Mouse (Mus musculus) small intestine, adult 2 months (tissue): ENCODE measurements around the gene Fndc4. TPM values are rescaled to one million over a fixed set of nuclear protein-coding genes. Genes with fewer than 3 reads are reported as not detected.

Experiments used
- H3K27ac ChIP-seq: fragments of 200-500 bp; 2 replicates; pipeline ENCODE4 v1.5.1; 2012; ENCODE audit warnings: low read depth, low read length, control low read depth, inconsistent platforms; ENCODE audit not compliant: insufficient read depth
- H3K27me3 ChIP-seq: fragments of 200-500 bp; 2 replicates; pipeline ENCODE4 v1.6.1; 2012; ENCODE audit warnings: mild to moderate bottlenecking, moderate library complexity, low read length, inconsistent platforms; ENCODE audit not compliant: control insufficient read depth, insufficient read depth
- H3K36me3 ChIP-seq: fragments of 200-500 bp; 2 replicates; pipeline ENCODE4 v1.6.1; 2012; ENCODE audit warnings: mild to moderate bottlenecking, low read length, control low read depth, inconsistent platforms; ENCODE audit not compliant: control insufficient read depth, insufficient read depth
- H3K4me1 ChIP-seq: fragments of 200-500 bp; 2 replicates; pipeline ENCODE4 v1.6.1; 2012; ENCODE audit warnings: low read length, inconsistent platforms, mixed read lengths; ENCODE audit not compliant: control insufficient read depth, insufficient read depth, insufficient read length
- H3K4me3 ChIP-seq: fragments of 200-500 bp; 2 replicates; pipeline ENCODE4 v1.5.1; 2012; ENCODE audit warnings: low read depth, mild to moderate bottlenecking, control low read depth, inconsistent platforms, low read length, moderate library complexity
- CTCF ChIP-seq: fragments of 200-500 bp; IDR thresholded peaks from 2 replicates; pipeline ENCODE4 v1.5.1; 2012; ENCODE audit warnings: low read depth, mild to moderate bottlenecking, control low read depth, inconsistent platforms, low read length, moderate library complexity, mixed read lengths; ENCODE audit not compliant: insufficient replicate concordance, insufficient read length; ENCODE audit errors: extremely low read depth
- POLR2A ChIP-seq: fragments of 200-500 bp; IDR thresholded peaks from 2 replicates; pipeline ENCODE4 v1.6.1; 2012; ENCODE audit warnings: low read depth, mild to moderate bottlenecking, control low read depth, inconsistent platforms, low read length, moderate library complexity
- WGBS: fragments of 180-500 bp; shearing (Covaris S2); methylation state at CpG from one replicate; pipeline ENCODE4 v1.1.7; 2018; 5-methylcytosine and 5-hydroxymethylcytosine counted together
- polyA plus RNA-seq: library from polyadenylated mRNA; depleted of rRNA; stranded (reverse); fragments of >200 nt; gene quantifications from 2 replicates; pipeline ENCODE4 v1.2.3, GENCODE M21; 2012; rRNA removed

Gene Fndc4
- polyA plus RNA-seq, 1 experiment = 1.7 TPM

GRCm38 (mm10) chr5:31252151-31252550, 43.7 kb downstream of the Fndc4 start:
- Histone ChIP-seq H3K4me1 (peaks cover 14% of the 10 kb centered on the region), H3K36me3 (peaks cover 47% of the 10 kb centered on the region), H3K27ac (peak overlapping the region; percentile 80), H3K27me3 (no peaks in the 10 kb centered on the region), H3K4me3 (peak overlapping the region; percentile 82)
- 24% methylated on average over 10 of the region's 10 CpGs for WGBS
- TF ChIP-seq POLR2A = no peak
- TF ChIP-seq CTCF = no peak

- WGBS = 26% methylated on average over 47 of the region's 47 CpGs
- peak; percentile 53; the same call in 1 of the 2 replicates for TF ChIP-seq POLR2A
- TF ChIP-seq CTCF = no peak
- Histone ChIP-seq H3K4me3 (peak within 1 kb of the TSS; percentile 82), H3K4me1 (peaks cover 14% of the 10 kb centered on the region), H3K27me3 (no peaks in the 10 kb centered on the region), H3K36me3 (peaks cover 50% of the 10 kb centered on the region), H3K27ac (peak within 1 kb of the TSS; percentile 80)
Measured at GRCm38 (mm10) chr5:31251541-31252101, 44.3 kb downstream of the Fndc4 start, which contains the start of gene Krtcap3. Krtcap3 (plus strand) TSS chr5:31251691.

DNA sequence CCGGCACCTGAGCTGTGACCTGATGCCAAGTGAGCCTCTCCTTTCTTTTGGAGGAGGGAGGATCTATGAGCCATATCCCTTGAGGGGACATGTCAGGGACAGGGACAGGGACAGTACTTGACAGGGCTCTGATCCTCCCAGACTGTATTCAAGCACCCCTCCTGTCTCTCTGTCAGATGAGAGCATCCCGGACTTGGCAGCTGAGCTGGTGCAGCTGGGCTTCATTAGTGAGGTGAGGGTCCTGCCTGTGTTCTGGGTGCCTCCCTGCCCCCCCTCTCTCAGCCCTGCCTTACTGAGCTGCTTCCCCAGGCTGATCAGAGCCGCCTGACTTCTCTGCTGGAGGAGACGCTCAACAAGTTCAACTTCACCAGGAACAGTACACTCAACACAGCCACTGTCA, 45.2 kb downstream of the Fndc4 start:
- no peak for TF ChIP-seq CTCF
- TF ChIP-seq POLR2A = no peak
- H3K27me3 ChIP-seq = no peaks in the 10 kb centered on the region
- H3K36me3 ChIP-seq = peaks cover 56% of the 10 kb centered on the region
- H3K27ac ChIP-seq = no peak overlapping the region
- H3K4me3 ChIP-seq = no peak overlapping the region
- WGBS = 82% methylated on average over 4 of the region's 4 CpGs
- H3K4me1 ChIP-seq = peaks cover 14% of the 10 kb centered on the region

Other genes starting within 250 kb of the Fndc4 start
- 29.3 and 51.4 TPM in 2 replicates for gene Atraid, start 247.8 kb downstream of the Fndc4 start, polyA plus RNA-seq
- 14.5 and 75.0 TPM in 2 replicates for gene Slc5a6, start 247.2 kb downstream of the Fndc4 start, polyA plus RNA-seq
- gene Cad, start 241.3 kb downstream of the Fndc4 start, polyA plus RNA-seq = 15.4 and 17.5 TPM in 2 replicates
- gene Dnajc5g, start 189.8 kb downstream of the Fndc4 start, polyA plus RNA-seq = not detected in 2 replicates
- gene Slc30a3, start 187.8 kb downstream of the Fndc4 start, polyA plus RNA-seq = 0.15 and 0.17 TPM in 2 replicates
- gene Trim54, start 179.4 kb downstream of the Fndc4 start, polyA plus RNA-seq = not detected in 2 replicates
- gene Ucn, start 157.3 kb downstream of the Fndc4 start, polyA plus RNA-seq = not detected in 2 replicates
- gene Mpv17, start 141.8 kb downstream of the Fndc4 start, polyA plus RNA-seq = 29.1 and 33.2 TPM in 2 replicates
- 0.98 and 4.1 TPM in 2 replicates for gene Gm29609, start 116.2 kb downstream of the Fndc4 start, polyA plus RNA-seq
- gene Gtf3c2, start 115.9 kb downstream of the Fndc4 start, polyA plus RNA-seq = 16.3 and 21.9 TPM in 2 replicates
- 37.8 and 56.9 TPM in 2 replicates for gene Snx17, start 102.9 kb downstream of the Fndc4 start, polyA plus RNA-seq
- gene Eif2b4, start 102.7 kb downstream of the Fndc4 start, polyA plus RNA-seq = 30.6 and 43.2 TPM in 2 replicates
- 29.0 and 65.0 TPM in 2 replicates for gene Zfp513, start 93.8 kb downstream of the Fndc4 start, polyA plus RNA-seq
- 39.3 and 67.7 TPM in 2 replicates for gene Ppm1g, start 75.4 kb downstream of the Fndc4 start, polyA plus RNA-seq
- gene Nrbp1, start 55.2 kb downstream of the Fndc4 start, polyA plus RNA-seq = 98.0 and 232 TPM in 2 replicates
- 0.82 TPM in 1 of 2 replicates, not detected in the other for gene Gm9970, start 54.8 kb downstream of the Fndc4 start, polyA plus RNA-seq
- gene Krtcap3, start 44.4 kb downstream of the Fndc4 start, polyA plus RNA-seq = 122 and 205 TPM in 2 replicates
- 18.1 and 20.9 TPM in 2 replicates for gene Ift172, start 5.0 kb downstream of the Fndc4 start, polyA plus RNA-seq
- gene Gckr, start 1.4 kb upstream of the Fndc4 start, polyA plus RNA-seq = 0.05 TPM in 1 of 2 replicates, not detected in the other
- gene Zfp512, start 156.4 kb upstream of the Fndc4 start, polyA plus RNA-seq = 2.4 and 4.1 TPM in 2 replicates
- 0.04 TPM in 1 of 2 replicates, not detected in the other for gene 4930548H24Rik, start 189.7 kb upstream of the Fndc4 start, polyA plus RNA-seq
- gene Gpn1, start 198.7 kb upstream of the Fndc4 start, polyA plus RNA-seq = 1.9 and 3.1 TPM in 2 replicates
- 3.7 and 8.7 TPM in 2 replicates for gene Slc4a1ap, start 230.9 kb upstream of the Fndc4 start, polyA plus RNA-seq
- gene Supt7l, start 231.7 kb upstream of the Fndc4 start, polyA plus RNA-seq = 4.2 and 6.8 TPM in 2 replicates